Mouse (Mus musculus): ENCODE measurements around the gene Lrrc7.

DNA sequence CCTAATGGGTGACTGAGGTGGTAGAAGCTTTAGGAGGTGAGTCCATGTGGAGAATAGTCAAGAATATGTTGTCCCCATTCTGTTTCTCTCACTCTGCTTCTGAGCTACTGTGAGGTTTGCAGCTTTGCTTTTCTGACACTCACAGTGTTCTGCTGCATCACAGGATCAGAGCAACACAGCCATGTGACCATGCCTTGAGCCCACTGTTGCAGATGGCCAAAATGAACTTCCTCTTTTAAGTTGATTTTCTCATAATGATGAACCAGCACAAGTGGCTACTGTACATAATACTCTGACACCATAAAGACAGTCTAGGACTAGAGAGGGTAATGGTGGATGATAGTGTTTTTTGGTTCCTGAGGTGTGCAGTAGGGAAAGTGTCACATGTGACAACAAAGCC, 366.6 kb downstream of the Lrrc7 start:
- TF ChIP-seq POLR2A (IDR thresholded peaks at IDR 0.05; ENCODE audit: borderline replicate concordance, extremely low read depth, low read depth, low read length) = no peak
- no peak for TF ChIP-seq CTCF (IDR thresholded peaks at IDR 0.05; ENCODE audit: insufficient read depth, low read length)

Data from lung, adult 2 months (tissue).